Mouse (Mus musculus) intestine, postnatal 0 days (tissue): ENCODE measurements around the gene Mfsd4b4. TPM values are rescaled to one million over a fixed set of nuclear protein-coding genes. Genes with fewer than 3 reads are reported as not detected.
"Not testable (repeated sequence)": the region's sequence is repeated elsewhere in the genome, so short reads cannot be mapped to it uniquely, and the experiment has no call there.

Experiments
- ATAC-seq: fragments of 200-750 bp; cut with Nextera tagmentation; 2 replicates; pipeline ENCODE4 v1.8.0; 2017; ENCODE audit warnings: mild to moderate bottlenecking, moderate TSS enrichment, moderate library complexity
- H3K27ac ChIP-seq: fragments of 300-500 bp; sonication (generic); 2 replicates; pipeline ENCODE4 v1.5.1; 2014; ENCODE audit warnings: mild to moderate bottlenecking, low read depth, low read length, moderate library complexity
- H3K27me3 ChIP-seq: fragments of 300-500 bp; sonication (generic); replicated peaks from 2 replicates; pipeline ENCODE4 v1.6.1; 2014; ENCODE audit warnings: low read length, mixed read lengths; ENCODE audit not compliant: control insufficient read depth, insufficient read depth
- H3K36me3 ChIP-seq: fragments of 300-500 bp; sonication (generic); 2 replicates; pipeline ENCODE4 v1.6.1; 2014; ENCODE audit warnings: mild to moderate bottlenecking, moderate library complexity; ENCODE audit not compliant: control insufficient read depth, insufficient read depth
- H3K4me1 ChIP-seq: fragments of 300-500 bp; sonication (generic); replicated peaks from 2 replicates; pipeline ENCODE4 v1.6.1; 2014; ENCODE audit warnings: antibody characterized with exemption, low read length, mixed read lengths; ENCODE audit not compliant: control insufficient read depth, insufficient read depth
- H3K4me2 ChIP-seq: fragments of 300-500 bp; sonication (generic); replicated peaks from 2 replicates; pipeline ENCODE4 v1.6.1; 2014; ENCODE audit warnings: low read depth, mild to moderate bottlenecking, moderate library complexity
- H3K4me3 ChIP-seq: fragments of 300-500 bp; sonication (generic); 2 replicates; pipeline ENCODE4 v1.5.1; 2014; ENCODE audit warnings: low read depth, low read length
- H3K9ac ChIP-seq: fragments of 300-500 bp; sonication (generic); 2 replicates; pipeline ENCODE4 v1.6.1; 2014; ENCODE audit warnings: mild to moderate bottlenecking, low read depth, low read length
- H3K9me3 ChIP-seq: fragments of 300-500 bp; sonication (generic); 2 replicates; pipeline ENCODE4 v1.6.1; 2016; ENCODE audit warnings: mixed run types; ENCODE audit not compliant: control insufficient read depth
- CTCF ChIP-seq: sonication (generic); IDR thresholded peaks from 2 replicates; pipeline ENCODE4 v1.5.1; 2016; ENCODE audit warnings: low read depth, mild to moderate bottlenecking, control low read depth, antibody characterized with exemption, moderate library complexity
- WGBS: fragments of 180-500 bp; shearing (Covaris S2); extraction: QIAGEN DNeasy Blood & Tissue Kit; methylation state at CpG from one replicate; pipeline ENCODE4 v1.1.7; 2014; 5-methylcytosine and 5-hydroxymethylcytosine counted together
- polyA plus RNA-seq: library from polyadenylated mRNA; unstranded; fragments of >200 nt; fragmentation: Nextera tagmentation; extraction: Ambion mirVana; gene quantifications from 2 replicates; pipeline ENCODE4 v1.2.1, GENCODE M21; 2015

Mfsd4b4 gene
- polyA plus RNA-seq = 1.7 and 1.9 TPM in 2 replicates

DNA sequence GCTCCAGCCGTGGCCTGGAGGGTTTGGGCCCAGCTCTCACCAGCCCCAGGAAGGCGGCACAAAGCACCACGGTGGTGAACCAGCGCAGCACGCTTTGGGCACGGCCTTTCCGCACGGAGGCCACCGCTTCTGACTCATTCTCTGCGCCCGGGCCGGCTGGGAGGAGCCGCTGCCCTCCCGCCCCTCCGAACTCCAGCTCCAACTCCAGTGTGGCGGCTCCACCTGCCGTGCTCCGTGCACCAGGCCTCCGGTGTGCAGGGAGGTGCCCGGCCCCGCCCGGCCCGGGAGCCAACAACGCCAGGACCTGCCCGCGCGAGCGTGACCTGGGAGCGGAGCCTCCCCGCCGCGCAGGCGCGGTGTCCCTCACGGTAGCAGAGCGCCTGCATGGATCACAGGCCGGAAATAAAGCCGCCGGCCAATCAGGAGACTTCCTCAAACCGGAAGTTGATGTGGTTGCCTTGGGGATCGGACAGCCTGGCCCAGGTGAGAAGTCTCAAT, at the start of gene Mfsd4b4:
Mfsd4b4 (minus strand) TSS at position 365 of the 498 bp plus-strand sequence.
- Histone ChIP-seq H3K27ac (peak within 1 kb of the TSS; percentile 73), H3K9ac (peak within 1 kb of the TSS; percentile 45), H3K4me1 (no peaks in the 10 kb centered on the region), H3K9me3 (no peaks in the 10 kb centered on the region), H3K27me3 (no peaks in the 10 kb centered on the region), H3K4me2 (peak within 1 kb of the TSS; percentile 71), H3K4me3 (peak within 1 kb of the TSS; percentile 52), H3K36me3 (no peaks in the 10 kb centered on the region)
- WGBS = under 1% methylated on average over 41 of the region's 41 CpGs
- TF ChIP-seq CTCF = peak; percentile 58
- ATAC-seq = peak; percentile 100

DNA sequence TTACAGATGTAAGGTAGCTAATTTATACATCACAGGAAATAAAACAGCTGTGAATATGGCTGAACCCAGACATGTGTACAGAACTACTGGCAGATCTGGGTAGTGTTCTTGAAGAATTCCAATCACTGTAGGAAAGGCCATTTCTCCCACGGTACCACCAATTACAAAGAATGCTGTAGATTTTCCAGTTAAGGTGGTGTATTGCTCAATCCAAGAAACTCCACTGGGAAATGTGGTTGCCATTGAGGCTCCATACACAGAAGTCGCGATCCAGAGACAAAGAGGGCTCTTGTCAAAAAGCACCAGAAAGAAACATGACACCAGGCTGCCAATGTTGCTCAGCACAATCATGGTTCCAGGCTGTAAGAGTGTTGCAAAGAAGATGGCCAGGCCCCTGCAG, 48.2 kb upstream of the Mfsd4b4 start:
- not testable (repeated sequence) for H3K36me3 ChIP-seq, H3K27me3 ChIP-seq, ATAC-seq

DNA sequence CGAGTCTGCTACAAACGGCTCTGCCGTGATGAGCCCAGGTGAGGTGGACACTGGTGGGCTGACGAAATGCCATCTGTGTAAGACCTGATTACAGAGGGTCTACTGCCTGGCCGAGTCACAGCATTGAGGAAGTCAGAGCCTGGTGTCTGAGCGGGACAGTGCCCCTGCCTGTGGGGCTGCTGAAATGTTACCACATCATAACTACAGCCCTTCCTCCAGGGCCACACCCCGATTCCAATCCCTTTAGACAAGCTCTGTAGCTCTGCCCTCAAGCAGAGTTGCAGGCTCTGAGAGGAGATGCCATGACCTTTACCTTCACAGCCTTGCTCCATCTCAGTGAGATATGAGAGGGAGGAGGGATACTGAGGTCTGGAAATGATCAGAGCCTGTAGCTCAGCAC, 37.5 kb upstream of the Mfsd4b4 start:
- Histone ChIP-seq H3K4me3 (no peak overlapping the region), H3K27ac (no peak overlapping the region), H3K4me2 (no peak overlapping the region), H3K9me3 (no peaks in the 10 kb centered on the region), H3K36me3 (no peaks in the 10 kb centered on the region), H3K27me3 (no peaks in the 10 kb centered on the region), H3K4me1 (no peaks in the 10 kb centered on the region), H3K9ac (no peak overlapping the region)
- WGBS = 70% methylated on average over 7 of the region's 7 CpGs
- no peak for ATAC-seq
- no peak for TF ChIP-seq CTCF

More for the DNA sequence above, 48.2 kb upstream of the Mfsd4b4 start:
- H3K9me3 ChIP-seq, H3K4me1 ChIP-seq, H3K9ac ChIP-seq, H3K4me3 ChIP-seq, H3K27ac ChIP-seq, H3K4me2 ChIP-seq: not testable (repeated sequence)
- 89% methylated on average over 3 of the region's 3 CpGs for WGBS

DNA sequence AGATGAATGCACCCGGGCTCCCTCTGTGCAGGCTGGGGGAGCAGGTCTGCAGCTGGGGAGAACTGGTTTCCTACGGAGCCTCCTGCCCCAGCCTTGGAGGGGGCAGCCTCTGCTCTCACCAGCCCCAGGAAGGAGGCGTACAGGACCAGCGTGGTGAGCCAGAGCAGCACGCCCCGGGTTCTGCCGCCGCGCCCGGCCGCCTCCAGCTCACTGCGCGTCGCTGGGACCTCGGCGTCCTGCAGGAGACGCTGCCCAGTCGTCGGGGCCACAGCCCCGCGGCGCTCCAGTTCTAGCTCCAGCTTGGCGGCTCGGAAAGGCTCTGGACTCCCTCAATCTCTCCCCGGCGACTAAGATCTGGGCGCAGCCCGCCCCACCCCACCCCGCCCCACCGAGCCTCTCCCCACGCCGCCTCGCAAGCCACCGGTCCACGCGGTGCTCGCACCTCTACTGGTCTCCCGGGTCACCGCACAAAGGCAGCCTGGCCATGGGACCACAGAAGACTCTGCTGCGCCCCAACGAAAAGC, 27.6 kb upstream of the Mfsd4b4 start, which contains the start of gene Mfsd4b2:
Mfsd4b2 (minus strand) TSS at position 308 of the 524 bp plus-strand sequence.
- peak within 1 kb of the TSS; percentile 86 for H3K4me2 ChIP-seq

DNA sequence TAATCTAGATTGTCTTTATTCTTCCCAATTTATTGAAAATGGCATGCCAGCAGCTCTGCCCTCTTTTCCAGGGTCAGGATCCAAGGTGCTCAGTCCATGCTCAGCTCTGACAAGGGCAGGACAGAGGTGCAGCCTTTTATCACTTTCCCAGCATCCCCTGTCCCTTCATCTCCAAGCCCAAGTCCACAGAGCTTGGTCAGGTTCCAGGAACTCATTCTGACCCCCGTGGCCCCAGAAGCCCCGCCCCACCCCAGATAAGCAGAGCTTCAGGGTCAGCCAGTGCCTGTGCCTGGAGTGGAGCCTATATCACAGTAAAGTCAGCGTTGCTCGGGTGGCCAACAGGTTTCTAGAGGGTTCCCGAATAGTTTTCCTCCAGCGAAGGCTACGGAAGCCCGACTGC, 25.5 kb upstream of the Mfsd4b4 start:
- H3K27me3 ChIP-seq, H3K4me3 ChIP-seq, H3K4me2 ChIP-seq, H3K9me3 ChIP-seq, H3K27ac ChIP-seq, H3K9ac ChIP-seq, H3K4me1 ChIP-seq, H3K36me3 ChIP-seq: not testable (repeated sequence)
- 48% methylated on average over 8 of the region's 8 CpGs for WGBS
- peak; percentile 84 for ATAC-seq

More for the DNA sequence above, 27.6 kb upstream of the Mfsd4b4 start, which contains the start of gene Mfsd4b2:
- TF ChIP-seq CTCF = peak; percentile 57
- ATAC-seq = peak; percentile 75
- Histone ChIP-seq H3K36me3 (no peaks in the 10 kb centered on the region), H3K4me1 (no peaks in the 10 kb centered on the region), H3K27ac (no peak within 1 kb of the TSS), H3K9me3 (no peaks in the 10 kb centered on the region), H3K4me3 (peak within 1 kb of the TSS; percentile 46), H3K27me3 (no peaks in the 10 kb centered on the region), H3K9ac (peak within 1 kb of the TSS; percentile 61; the same call in 1 of the 2 replicates)
- WGBS = under 1% methylated on average over 37 of the region's 41 CpGs

DNA sequence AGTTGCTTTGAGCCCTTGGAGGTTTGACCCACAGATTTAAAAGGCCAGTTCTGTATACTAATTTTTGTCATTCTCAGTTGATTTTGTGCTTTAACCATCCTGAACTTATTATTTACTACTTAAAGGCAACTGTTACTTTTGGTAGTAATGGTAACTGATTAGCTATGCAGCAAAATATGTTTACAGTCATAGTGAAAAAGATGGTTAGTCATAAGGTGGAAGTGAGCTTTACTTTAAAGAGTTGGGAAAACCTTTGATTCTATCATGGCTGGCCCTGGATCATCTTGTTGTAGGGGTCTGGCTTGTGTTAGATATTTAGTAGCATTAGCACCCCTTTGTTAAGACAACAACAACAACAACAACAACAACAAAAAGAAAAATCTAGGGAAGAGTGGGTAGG, 13.6 kb upstream of the Mfsd4b4 start:
- Histone ChIP-seq H3K9me3 (no peaks in the 10 kb centered on the region), H3K27me3 (no peaks in the 10 kb centered on the region), H3K27ac (no peak overlapping the region), H3K4me3 (no peak overlapping the region), H3K36me3 (no peaks in the 10 kb centered on the region), H3K9ac (no peak overlapping the region), H3K4me1 (no peaks in the 10 kb centered on the region), H3K4me2 (no peak overlapping the region)
- no peak for ATAC-seq
- TF ChIP-seq CTCF = no peak
